Mouse (Mus musculus) right cerebral cortex, postnatal 14 days (tissue): ENCODE results near the gene Grik2.
"Not testable (repeated sequence)": the region's sequence is repeated elsewhere in the genome, so short reads cannot be mapped to it uniquely, and the experiment has no call there.

Experiments used
- DNase-seq: peaks from one replicate; pipeline ENCODE4 v3.0.0; 2022

The Grik2 gene

GRCm38 (mm10) chr10:49639901-49640300, 148.7 kb downstream of the Grik2 start:
- no peak for DNase-seq

- no peak for DNase-seq
These were observed 164.6 kb downstream of the Grik2 start for GRCm38 (mm10) chr10:49623951-49624350.

- DNase-seq: no peak
These were observed 190.9 kb downstream of the Grik2 start for GRCm38 (mm10) chr10:49597652-49598051.

- no peak for DNase-seq
These were observed 215.1 kb downstream of the Grik2 start for GRCm38 (mm10) chr10:49573514-49573913.

- DNase-seq: no peak
These were observed 228.6 kb downstream of the Grik2 start for GRCm38 (mm10) chr10:49559872-49560407.

GRCm38 (mm10) chr10:49542249-49542648, 246.3 kb downstream of the Grik2 start:
- no peak for DNase-seq

- no peak for DNase-seq
These were observed 268.8 kb downstream of the Grik2 start for GRCm38 (mm10) chr10:49519752-49520151.

- no peak for DNase-seq
These were observed 287.9 kb downstream of the Grik2 start for GRCm38 (mm10) chr10:49500628-49501027.

- no peak for DNase-seq
These were observed 291.3 kb downstream of the Grik2 start for GRCm38 (mm10) chr10:49497302-49497701.

- peak; percentile 5 for DNase-seq
These were observed 307.1 kb downstream of the Grik2 start for GRCm38 (mm10) chr10:49481439-49481838.

- DNase-seq: no peak
These were observed 308.3 kb downstream of the Grik2 start for GRCm38 (mm10) chr10:49480085-49480749.

- no peak for DNase-seq
These were observed 315.0 kb downstream of the Grik2 start for GRCm38 (mm10) chr10:49473613-49474012.

GRCm38 (mm10) chr10:49456791-49457190, 331.8 kb downstream of the Grik2 start:
- DNase-seq: no peak

- no peak for DNase-seq
These were observed 335.0 kb downstream of the Grik2 start for GRCm38 (mm10) chr10:49453535-49453934.

- DNase-seq: no peak
These were observed 347.2 kb downstream of the Grik2 start for GRCm38 (mm10) chr10:49441369-49441768.

- no peak for DNase-seq
These were observed 351.5 kb downstream of the Grik2 start for GRCm38 (mm10) chr10:49437057-49437456.

- no peak for DNase-seq
These were observed 352.3 kb downstream of the Grik2 start for GRCm38 (mm10) chr10:49436301-49436700.

- DNase-seq: no peak
These were observed 355.7 kb downstream of the Grik2 start for GRCm38 (mm10) chr10:49432825-49433224.

GRCm38 (mm10) chr10:49417206-49417605, 371.4 kb downstream of the Grik2 start:
- DNase-seq: not testable (repeated sequence)

- no peak for DNase-seq
These were observed 405.6 kb downstream of the Grik2 start for GRCm38 (mm10) chr10:49382996-49383395.

GRCm38 (mm10) chr10:49381852-49382251, 406.7 kb downstream of the Grik2 start:
- DNase-seq: no peak

- no peak for DNase-seq
These were observed 420.0 kb downstream of the Grik2 start for GRCm38 (mm10) chr10:49368601-49369000.

GRCm38 (mm10) chr10:49365262-49365661, 423.3 kb downstream of the Grik2 start:
- no peak for DNase-seq

GRCm38 (mm10) chr10:49322413-49322812, 466.2 kb downstream of the Grik2 start:
- DNase-seq: no peak

- no peak for DNase-seq
These were observed 468.7 kb downstream of the Grik2 start for GRCm38 (mm10) chr10:49319880-49320279.
